Mouse (Mus musculus): ENCODE results near the gene Gm37240.

DNA sequence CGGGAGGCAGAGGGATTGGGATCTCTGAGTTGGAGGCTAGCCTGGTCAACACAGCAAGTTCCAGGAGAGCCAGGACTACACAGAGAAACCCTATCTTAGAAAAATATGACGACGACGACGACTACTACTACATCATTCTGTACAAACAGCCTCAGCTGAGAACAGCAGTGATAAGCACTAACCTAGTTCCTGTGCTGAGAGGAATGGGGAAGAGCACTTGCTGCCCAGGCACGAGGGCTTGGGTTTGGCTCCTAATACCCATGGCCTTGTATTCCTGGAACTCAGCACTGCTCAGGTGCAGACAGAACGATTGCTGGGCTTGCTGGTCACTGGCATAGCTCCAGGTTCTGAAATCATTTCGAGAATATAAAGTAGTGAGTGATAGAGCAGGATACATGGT lies 1178.2 kb downstream of the Gm37240 start:
- TF ChIP-seq CHD2 (IDR thresholded peaks at IDR 0.05; ENCODE audit: low read depth, low read length) (no peak), ZNF384 (IDR thresholded peaks at IDR 0.05; ENCODE audit: low read depth, low read length) (no peak), HCFC1 (IDR thresholded peaks at IDR 0.05; ENCODE audit: borderline replicate concordance, insufficient read depth, low read length) (no peak), MAFK (IDR thresholded peaks at IDR 0.05; ENCODE audit: insufficient read depth, low read depth, low read length) (no peak)

Data from ES-E14 (cell line).